11 mouse cellular contexts compared by ENCODE assay signal in the genomic region with DNA sequence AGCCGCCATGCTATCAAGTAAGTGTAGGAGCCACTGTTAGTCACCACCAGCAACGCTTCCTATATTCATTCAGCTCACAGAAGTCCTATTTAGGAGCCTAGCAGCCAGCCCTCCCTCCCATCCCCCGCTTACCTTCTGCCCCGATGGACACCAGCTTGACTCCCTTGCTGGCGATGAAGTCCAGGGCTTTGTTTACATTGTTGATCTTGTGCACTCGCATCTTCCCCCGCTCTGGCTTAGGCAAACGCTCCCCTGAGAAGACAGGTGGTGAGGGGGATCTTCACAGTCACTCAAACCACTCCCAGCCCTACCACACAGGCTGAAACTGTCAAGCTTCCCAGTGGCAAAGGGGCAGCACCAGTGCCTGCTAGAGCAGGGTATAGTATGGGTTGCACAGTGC. TPM values are rescaled to one million over a fixed set of nuclear protein-coding genes. Genes with fewer than 3 reads are reported as not detected.
A peak's percentile ranks its signal among the peaks of the same experiment; 100 is the strongest.
DNase-seq lines count a peak whose midpoint lies in the region; ATAC-seq and TF ChIP-seq lines count a peak whose summit lies in the region.
"Had no signal": no experiment of that assay in that cellular context is flagged by ENCODE, and none has a peak within 500 bp of the region (broad histone marks: within the 10 kb centered on the region; RNA-seq: fewer than 3 reads in every experiment).

No protein-coding gene starts in this region.

- H3K4me3 ChIP-seq in heart, embryonic 16.5 days (ENCODE audit: low read length): no peak overlapping the region
- H3K4me3 ChIP-seq in lung, embryonic 14.5 days (ENCODE audit: low read depth, low read length): no peak overlapping the region
- no peak overlapping the region for H3K4me3 ChIP-seq in intestine, postnatal 0 days (ENCODE audit: low read depth, low read length)
- H3K4me3 ChIP-seq in stomach, embryonic 15.5 days (replicated peaks): no peak overlapping the region

- intact Hi-C loops in heart, postnatal 10 days (cut with DNase I): no loop called here

- peak overlapping the region; percentile 74 for H3K27ac ChIP-seq in heart, embryonic 16.5 days (ENCODE audit: low read length)
- peak overlapping the region; percentile 71; the same call in 1 of the 2 replicates for H3K27ac ChIP-seq in lung, embryonic 14.5 days (ENCODE audit: low read depth)
- peak overlapping the region; percentile 71 for H3K27ac ChIP-seq in intestine, postnatal 0 days (ENCODE audit: low read depth, low read length)
- H3K27ac ChIP-seq in stomach, embryonic 15.5 days: peak overlapping the region; percentile 87

- no peak overlapping the region for H3K4me2 ChIP-seq in heart, embryonic 16.5 days (ENCODE audit: low read depth, low read length)
- peak overlapping the region; percentile 14; the same call in 1 of the 2 replicates for H3K4me2 ChIP-seq in lung, embryonic 14.5 days
- no peak overlapping the region for H3K4me2 ChIP-seq in intestine, postnatal 0 days (replicated peaks; ENCODE audit: low read depth)
- no peak overlapping the region for H3K4me2 ChIP-seq in stomach, embryonic 15.5 days

- WGBS in heart, embryonic 16.5 days: 70% methylated on average over 8 of the region's 8 CpGs
- WGBS in lung, embryonic 14.5 days: 43% methylated on average over 8 of the region's 8 CpGs
- 37% methylated on average over 8 of the region's 8 CpGs for WGBS in intestine, postnatal 0 days
- 49% methylated on average over 8 of the region's 8 CpGs for WGBS in stomach, embryonic 15.5 days

- no peak for TF ChIP-seq CTCF in lung, embryonic 14.5 days (IDR thresholded peaks at IDR 0.05; ENCODE audit: low read depth)
- TF ChIP-seq CTCF in intestine, postnatal 0 days (IDR thresholded peaks at IDR 0.05; ENCODE audit: low read depth): no peak

- H3K9me3 ChIP-seq in heart, embryonic 16.5 days (replicated peaks; ENCODE audit: control insufficient read depth, low read length): no peaks in the 10 kb centered on the region
- H3K9me3 ChIP-seq in lung, embryonic 14.5 days (ENCODE audit: low read depth, low read length): no peaks in the 10 kb centered on the region
- no peaks in the 10 kb centered on the region for H3K9me3 ChIP-seq in intestine, postnatal 0 days (ENCODE audit: control insufficient read depth)
- H3K9me3 ChIP-seq in stomach, embryonic 15.5 days: no peaks in the 10 kb centered on the region

- no peak for ATAC-seq in heart, embryonic 16.5 days (replicated peaks; ENCODE audit: extremely low read depth, insufficient read depth, low FRiP score)
- ATAC-seq in lung, embryonic 14.5 days (ENCODE audit: insufficient read depth): no peak
- no peak for ATAC-seq in intestine, postnatal 0 days
- ATAC-seq in stomach, embryonic 15.5 days (ENCODE audit: insufficient read depth, low FRiP score, low read depth): no peak

- peaks cover 46% of the 10 kb centered on the region for H3K36me3 ChIP-seq in heart, embryonic 16.5 days (ENCODE audit: control insufficient read depth, insufficient read depth)
- H3K36me3 ChIP-seq in lung, embryonic 14.5 days (ENCODE audit: insufficient read depth): peaks cover 53% of the 10 kb centered on the region
- H3K36me3 ChIP-seq in intestine, postnatal 0 days (ENCODE audit: control insufficient read depth, insufficient read depth): peaks cover 48% of the 10 kb centered on the region
- peaks cover 28% of the 10 kb centered on the region for H3K36me3 ChIP-seq in stomach, embryonic 15.5 days

- no peak for DNase-seq in heart, postnatal 10 days
- DNase-seq in lung, embryonic 14.5 days: no peak
- DNase-seq in lung, postnatal 14 days: no peak
- no peak for DNase-seq in urinary bladder, postnatal 25 days (ENCODE audit: low spot score)
- DNase-seq in spleen, postnatal 10 days (ENCODE audit: low spot score in 2 of 2): no peak
- DNase-seq: right cerebral cortex, postnatal 14 days had no signal

- 0 out of 2 replicates have a peak overlapping the region, but pooled peaks have one; percentile 4 for H3K9ac ChIP-seq in heart, embryonic 16.5 days (ENCODE audit: low read length)
- no peak overlapping the region for H3K9ac ChIP-seq in lung, embryonic 14.5 days
- no peak overlapping the region for H3K9ac ChIP-seq in intestine, postnatal 0 days (ENCODE audit: low read depth, low read length)
- H3K9ac ChIP-seq in stomach, embryonic 15.5 days: no peak overlapping the region

- H3K4me1 ChIP-seq in heart, embryonic 16.5 days (ENCODE audit: control insufficient read depth, insufficient read depth, low read length): peaks cover 61% of the 10 kb centered on the region
- peaks cover 36% of the 10 kb centered on the region for H3K4me1 ChIP-seq in lung, embryonic 14.5 days (ENCODE audit: insufficient read depth)
- peaks cover 11% of the 10 kb centered on the region for H3K4me1 ChIP-seq in intestine, postnatal 0 days (replicated peaks; ENCODE audit: control insufficient read depth, insufficient read depth, low read length)
- peaks cover 54% of the 10 kb centered on the region for H3K4me1 ChIP-seq in stomach, embryonic 15.5 days

- no peaks in the 10 kb centered on the region for H3K27me3 ChIP-seq in heart, embryonic 16.5 days (ENCODE audit: control insufficient read depth, insufficient read depth, low read length)
- no peaks in the 10 kb centered on the region for H3K27me3 ChIP-seq in lung, embryonic 14.5 days (ENCODE audit: insufficient read depth, low read length)
- H3K27me3 ChIP-seq in intestine, postnatal 0 days (replicated peaks; ENCODE audit: control insufficient read depth, insufficient read depth, low read length): no peaks in the 10 kb centered on the region
- H3K27me3 ChIP-seq in stomach, embryonic 15.5 days (replicated peaks): no peaks in the 10 kb centered on the region
- H3K27me3 ChIP-seq: CH12.LX had no signal

RNA-seq across cellular contexts. Expression of a gene that starts 37.3 kb away (rescaled TPM):
- polyA plus RNA-seq in heart, embryonic 16.5 days (2015; fragmentation: Nextera tagmentation; extraction: Ambion mirVana): 0.41 and 0.42 TPM in 2 replicates
- under 1 TPM; 0.26 to 0.47 TPM for total RNA-seq in heart, postnatal 10 days (2021)
- polyA plus RNA-seq in lung, embryonic 14.5 days (2014; fragmentation: Nextera tagmentation; extraction: Ambion mirVana): 0.42 and 0.61 TPM in 2 replicates
- polyA plus RNA-seq in intestine, postnatal 0 days (2015; fragmentation: Nextera tagmentation; extraction: Ambion mirVana): 0.25 and 0.37 TPM in 2 replicates
- polyA plus RNA-seq in stomach, embryonic 15.5 days (2015; fragmentation: Nextera tagmentation; extraction: Ambion mirVana): 0.34 and 0.45 TPM in 2 replicates
- total RNA-seq: monocyte, adult 5-6 weeks had no signal

RNA-seq across cellular contexts. Expression of a gene that starts 43.6 kb away (rescaled TPM):
- polyA plus RNA-seq in heart, embryonic 16.5 days (2015; fragmentation: Nextera tagmentation; extraction: Ambion mirVana): 260 and 301 TPM in 2 replicates
- 100 to 1,000 TPM; 173 to 174 TPM for total RNA-seq in heart, postnatal 10 days (2021)
- 266 and 270 TPM in 2 replicates for polyA plus RNA-seq in lung, embryonic 14.5 days (2014; fragmentation: Nextera tagmentation; extraction: Ambion mirVana)
- polyA plus RNA-seq in intestine, postnatal 0 days (2015; fragmentation: Nextera tagmentation; extraction: Ambion mirVana): 293 and 319 TPM in 2 replicates
- polyA plus RNA-seq in stomach, embryonic 15.5 days (2015; fragmentation: Nextera tagmentation; extraction: Ambion mirVana): 319 and 341 TPM in 2 replicates

RNA-seq across cellular contexts. Expression of a gene that starts 54.9 kb away (rescaled TPM):
- 1.5 and 2.1 TPM in 2 replicates for polyA plus RNA-seq in heart, embryonic 16.5 days (2015; fragmentation: Nextera tagmentation; extraction: Ambion mirVana)
- total RNA-seq in heart, postnatal 10 days (2021): 1 to 10 TPM; 2.2 to 2.8 TPM
- polyA plus RNA-seq in lung, embryonic 14.5 days (2014; fragmentation: Nextera tagmentation; extraction: Ambion mirVana): 1.0 and 1.7 TPM in 2 replicates
- 1.0 and 2.0 TPM in 2 replicates for polyA plus RNA-seq in intestine, postnatal 0 days (2015; fragmentation: Nextera tagmentation; extraction: Ambion mirVana)
- polyA plus RNA-seq in stomach, embryonic 15.5 days (2015; fragmentation: Nextera tagmentation; extraction: Ambion mirVana): 2.2 TPM in 2 replicates
- total RNA-seq: CH12.LX; monocyte, adult 5-6 weeks had no signal
